Mouse (Mus musculus): ENCODE data around the gene Zc3h13. TPM values are rescaled to one million over a fixed set of nuclear protein-coding genes. Genes with fewer than 3 reads are reported as not detected.

The Zc3h13 gene
- polyA plus RNA-seq (2016; fragmentation: Nextera tagmentation; extraction: Ambion mirVana), result 22.8 and 24.2 TPM in 2 replicates

DNA sequence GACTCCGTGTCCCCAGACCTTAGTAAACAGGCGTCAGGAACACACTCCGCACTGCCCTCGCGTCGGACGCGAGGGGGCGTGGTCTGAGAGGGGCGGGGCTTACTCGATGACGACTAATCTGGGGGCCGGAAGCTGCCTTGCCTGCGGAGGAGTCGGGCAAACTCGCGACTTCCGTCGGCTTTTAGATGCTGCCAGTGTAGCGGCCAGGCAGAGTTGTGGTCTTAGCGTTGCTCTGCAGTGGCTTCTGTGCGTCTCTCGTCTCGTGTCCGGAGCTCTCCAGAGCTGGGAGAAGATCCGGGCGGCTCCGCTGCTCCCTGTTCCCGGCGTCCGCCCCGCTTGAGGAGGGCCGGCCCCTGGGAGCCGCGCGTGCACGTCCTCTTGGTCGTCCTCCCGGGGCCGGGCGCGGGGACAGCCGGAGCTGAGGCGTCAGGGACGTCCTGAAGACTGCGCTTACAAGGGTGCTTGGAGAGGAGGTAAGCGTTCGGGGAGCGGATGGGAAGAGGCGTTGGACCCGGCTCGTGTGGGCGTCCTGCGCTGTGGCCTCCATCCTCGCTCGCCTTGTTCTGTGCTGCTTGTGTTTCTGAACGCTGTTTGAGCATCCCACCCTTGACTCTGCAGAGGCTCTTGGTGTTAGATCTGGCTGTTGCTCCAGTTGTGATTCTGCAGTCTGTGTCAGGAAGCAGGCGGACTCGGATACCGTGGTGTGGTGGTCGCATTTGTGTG is at the start of gene Zc3h13:
Gene Zc3h13, plus strand, starts transcription at position 181 of the 723 bp plus-strand sequence.
- peak; percentile 99 for ATAC-seq (ENCODE audit: insufficient number of reproducible peaks, low FRiP score)
- under 1% methylated on average over 54 of the region's 61 CpGs for WGBS
- no peaks in the 10 kb centered on the region for H3K9me3 ChIP-seq (replicated peaks)
- 0 out of 2 replicates have a peak, but pooled peaks cover 1% of the 10 kb centered on the region for H3K27me3 ChIP-seq (replicated peaks)
- H3K36me3 ChIP-seq, result no peaks in the 10 kb centered on the region
- peak within 1 kb of the TSS; percentile 84 for H3K9ac ChIP-seq
- peak within 1 kb of the TSS; percentile 80 for H3K27ac ChIP-seq (ENCODE audit: poor library complexity, severe bottlenecking)
- 0 out of 2 replicates have a peak, but pooled peaks cover 5% of the 10 kb centered on the region for H3K4me1 ChIP-seq (replicated peaks)
- peak within 1 kb of the TSS; percentile 85 for H3K4me3 ChIP-seq
- peak within 1 kb of the TSS; percentile 88 for H3K4me2 ChIP-seq

DNA sequence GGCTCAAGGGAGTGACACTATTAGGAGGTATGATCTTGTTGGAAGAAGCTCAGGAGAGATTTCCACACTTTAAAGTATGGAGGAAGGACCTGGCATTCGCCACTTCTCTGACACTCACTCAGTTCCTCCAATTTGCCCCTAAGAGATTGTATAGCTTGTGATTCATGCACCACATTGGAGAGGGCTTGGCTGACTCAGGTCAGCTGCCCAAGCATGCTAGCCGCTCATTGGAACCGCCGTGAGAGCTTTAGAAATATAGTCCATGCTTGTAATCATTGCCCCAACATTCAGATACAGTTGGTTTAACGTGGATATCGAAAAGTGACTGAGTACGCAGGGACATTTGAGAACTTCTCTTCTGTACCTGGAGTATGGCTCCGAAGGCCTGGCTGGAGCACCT is 48.6 kb upstream of the Zc3h13 start:
- Histone ChIP-seq H3K4me3 (no peak overlapping the region), H3K9ac (no peak overlapping the region), H3K4me1 (replicated peaks) (no peaks in the 10 kb centered on the region), H3K36me3 (no peaks in the 10 kb centered on the region), H3K27ac (ENCODE audit: poor library complexity, severe bottlenecking) (no peak overlapping the region), H3K4me2 (no peak overlapping the region), H3K9me3 (replicated peaks) (no peaks in the 10 kb centered on the region), H3K27me3 (replicated peaks) (no peaks in the 10 kb centered on the region)
- ATAC-seq (ENCODE audit: insufficient number of reproducible peaks, low FRiP score), result no peak
- WGBS, result 86% methylated on average over 8 of the region's 8 CpGs

GRCm38 (mm10) chr14:75235955-75236635 is 48.1 kb upstream of the Zc3h13 start:
- no peak overlapping the region for H3K4me3 ChIP-seq
- no peaks in the 10 kb centered on the region for H3K9me3 ChIP-seq (replicated peaks)
- H3K4me2 ChIP-seq, result no peak overlapping the region
- WGBS, result 65% methylated on average over 9 of the region's 9 CpGs
- H3K9ac ChIP-seq, result no peak overlapping the region
- H3K27ac ChIP-seq (ENCODE audit: poor library complexity, severe bottlenecking), result no peak overlapping the region
- ATAC-seq (ENCODE audit: insufficient number of reproducible peaks, low FRiP score), result no peak
- H3K4me1 ChIP-seq (replicated peaks), result no peaks in the 10 kb centered on the region
- no peaks in the 10 kb centered on the region for H3K27me3 ChIP-seq (replicated peaks)
- no peaks in the 10 kb centered on the region for H3K36me3 ChIP-seq

DNA sequence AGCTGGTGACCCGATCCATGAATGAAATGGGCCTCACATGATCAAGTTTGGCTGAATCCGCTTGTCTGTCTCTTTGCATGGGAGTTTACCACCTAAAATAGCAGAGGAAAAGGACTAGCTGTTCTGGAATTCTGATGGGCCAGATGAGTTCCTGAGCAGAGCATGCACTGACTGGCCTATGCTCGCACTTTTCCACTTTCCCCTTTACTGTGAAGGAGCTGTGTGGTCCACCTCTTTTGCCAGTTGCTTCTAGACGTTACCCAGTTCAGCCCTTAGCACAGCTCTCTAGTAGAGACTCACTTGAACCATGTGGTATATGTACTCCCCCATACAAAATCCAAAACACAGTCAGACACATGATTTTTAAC is 47.6 kb upstream of the Zc3h13 start:
- H3K27ac ChIP-seq (ENCODE audit: poor library complexity, severe bottlenecking), result no peak overlapping the region
- no peak for ATAC-seq (ENCODE audit: insufficient number of reproducible peaks, low FRiP score)
- no peaks in the 10 kb centered on the region for H3K36me3 ChIP-seq
- no peaks in the 10 kb centered on the region for H3K27me3 ChIP-seq (replicated peaks)
- H3K4me2 ChIP-seq, result no peak overlapping the region
- no peaks in the 10 kb centered on the region for H3K9me3 ChIP-seq (replicated peaks)
- 82% methylated on average over 4 of the region's 4 CpGs for WGBS
- H3K4me1 ChIP-seq (replicated peaks), result no peaks in the 10 kb centered on the region
- no peak overlapping the region for H3K9ac ChIP-seq
- H3K4me3 ChIP-seq, result no peak overlapping the region

- Histone ChIP-seq H3K9me3 (replicated peaks) (no peaks in the 10 kb centered on the region), H3K36me3 (no peaks in the 10 kb centered on the region), H3K27me3 (replicated peaks) (no peaks in the 10 kb centered on the region), H3K4me3 (no peak overlapping the region), H3K9ac (no peak overlapping the region), H3K4me2 (no peak overlapping the region), H3K4me1 (replicated peaks) (no peaks in the 10 kb centered on the region), H3K27ac (ENCODE audit: poor library complexity, severe bottlenecking) (no peak overlapping the region)
- 77% methylated on average over 8 of the region's 8 CpGs for WGBS
- no peak for ATAC-seq (ENCODE audit: insufficient number of reproducible peaks, low FRiP score)
Measured at GRCm38 (mm10) chr14:75237096-75237495, 47.1 kb upstream of the Zc3h13 start.

GRCm38 (mm10) chr14:75238054-75238692 is 46.0 kb upstream of the Zc3h13 start:
- no peak overlapping the region for H3K9ac ChIP-seq
- no peaks in the 10 kb centered on the region for H3K27me3 ChIP-seq (replicated peaks)
- no peak overlapping the region for H3K4me2 ChIP-seq
- H3K36me3 ChIP-seq, result no peaks in the 10 kb centered on the region
- no peaks in the 10 kb centered on the region for H3K4me1 ChIP-seq (replicated peaks)
- 71% methylated on average over 6 of the region's 6 CpGs for WGBS
- no peak overlapping the region for H3K27ac ChIP-seq (ENCODE audit: poor library complexity, severe bottlenecking)
- no peak overlapping the region for H3K4me3 ChIP-seq
- ATAC-seq (ENCODE audit: insufficient number of reproducible peaks, low FRiP score), result peak; percentile 68; the same call in 1 of the 2 replicates
- H3K9me3 ChIP-seq (replicated peaks), result no peaks in the 10 kb centered on the region

- H3K27ac ChIP-seq (ENCODE audit: poor library complexity, severe bottlenecking), result no peak within 1 kb of the TSS
- H3K27me3 ChIP-seq (replicated peaks), result no peaks in the 10 kb centered on the region
- no peak within 1 kb of the TSS for H3K4me3 ChIP-seq
- H3K4me1 ChIP-seq (replicated peaks), result no peaks in the 10 kb centered on the region
- ATAC-seq (ENCODE audit: insufficient number of reproducible peaks, low FRiP score), result no peak
- no peaks in the 10 kb centered on the region for H3K36me3 ChIP-seq
- no peak within 1 kb of the TSS for H3K4me2 ChIP-seq
- WGBS, result 80% methylated on average over 5 of the region's 5 CpGs
- no peak within 1 kb of the TSS for H3K9ac ChIP-seq
- no peaks in the 10 kb centered on the region for H3K9me3 ChIP-seq (replicated peaks)
Measured at GRCm38 (mm10) chr14:75242087-75242486, 42.1 kb upstream of the Zc3h13 start, which contains the start of gene Cpb2. TSS of gene Cpb2 (plus strand) at chr14:75242287.

DNA sequence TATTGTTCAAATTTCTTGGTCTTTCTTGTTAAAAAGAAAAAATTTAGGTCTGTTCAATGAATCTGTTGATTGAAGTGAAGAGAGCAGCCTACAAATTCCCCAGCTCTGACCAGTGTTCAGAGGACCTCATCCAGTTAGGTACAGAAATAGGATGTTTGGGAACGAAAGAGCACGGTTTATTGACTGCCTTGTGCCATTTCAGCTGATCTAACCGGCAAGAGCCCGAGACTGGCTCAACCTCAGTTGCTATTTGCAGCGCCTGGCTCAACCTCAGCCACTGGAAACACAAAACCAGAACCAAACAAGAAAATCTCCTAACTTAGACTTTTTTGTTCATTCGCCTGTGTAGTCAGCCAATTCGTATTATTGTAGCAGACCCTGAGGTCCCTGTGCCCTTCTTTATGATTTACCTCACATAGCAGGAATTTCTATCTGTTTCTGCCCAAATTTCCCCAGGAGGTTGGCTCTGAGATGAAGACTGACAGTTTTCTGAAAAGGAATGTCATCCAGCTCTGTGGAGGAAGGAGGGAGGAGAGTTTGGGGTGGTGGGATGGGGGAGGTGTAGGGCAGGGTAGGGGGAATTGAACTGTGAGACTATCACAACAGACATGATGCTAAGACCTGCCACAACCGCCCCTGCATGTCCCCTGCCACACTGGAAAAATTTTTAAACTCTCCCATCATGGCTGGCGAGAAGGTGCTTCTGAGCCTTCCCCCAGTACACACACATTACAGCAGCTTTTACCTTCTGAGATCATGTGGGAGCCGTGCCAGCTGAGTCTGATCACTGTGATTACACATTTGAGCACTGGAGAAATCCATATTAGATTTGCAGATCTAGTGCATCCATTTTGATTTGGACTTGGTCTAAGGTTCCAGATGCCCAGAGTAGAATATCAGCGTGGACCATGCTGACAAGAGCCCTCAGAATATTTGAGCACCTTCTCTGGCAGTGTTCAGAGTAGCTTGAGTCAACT is 37.9 kb upstream of the Zc3h13 start:
- ATAC-seq (ENCODE audit: insufficient number of reproducible peaks, low FRiP score), result no peak
- H3K9ac ChIP-seq, result no peak overlapping the region
- no peaks in the 10 kb centered on the region for H3K9me3 ChIP-seq (replicated peaks)
- 70% methylated on average over 11 of the region's 11 CpGs for WGBS
- H3K4me1 ChIP-seq (replicated peaks), result no peaks in the 10 kb centered on the region
- no peaks in the 10 kb centered on the region for H3K27me3 ChIP-seq (replicated peaks)
- no peak overlapping the region for H3K4me2 ChIP-seq
- no peak overlapping the region for H3K27ac ChIP-seq (ENCODE audit: poor library complexity, severe bottlenecking)
- H3K4me3 ChIP-seq, result no peak overlapping the region
- no peaks in the 10 kb centered on the region for H3K36me3 ChIP-seq

DNA sequence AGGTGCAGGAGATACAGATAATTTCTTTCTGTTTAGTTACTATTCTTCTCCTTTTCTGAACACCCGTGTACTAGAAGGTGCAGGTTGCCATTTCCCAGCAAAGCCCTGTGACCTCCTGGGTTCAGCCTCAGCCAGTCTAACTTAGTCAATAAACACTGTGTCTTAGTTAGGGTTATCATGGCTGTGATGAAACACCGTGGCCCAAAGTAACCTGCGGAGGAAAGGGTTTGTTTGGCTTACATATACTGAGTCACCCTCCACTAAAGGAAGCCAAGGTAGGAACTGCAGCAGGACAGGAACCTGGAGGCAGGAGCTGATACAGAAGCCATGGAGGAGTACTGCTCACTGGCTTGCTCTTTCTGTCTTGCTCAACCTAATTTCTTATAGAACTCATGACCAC is 33.7 kb upstream of the Zc3h13 start:
- Histone ChIP-seq H3K9me3 (replicated peaks) (no peaks in the 10 kb centered on the region), H3K4me3 (no peak overlapping the region), H3K4me1 (replicated peaks) (no peaks in the 10 kb centered on the region), H3K36me3 (no peaks in the 10 kb centered on the region), H3K9ac (no peak overlapping the region), H3K27me3 (replicated peaks) (no peaks in the 10 kb centered on the region), H3K4me2 (no peak overlapping the region), H3K27ac (ENCODE audit: poor library complexity, severe bottlenecking) (no peak overlapping the region)
- ATAC-seq (ENCODE audit: insufficient number of reproducible peaks, low FRiP score), result no peak
- 71% methylated on average over 3 of the region's 3 CpGs for WGBS

DNA sequence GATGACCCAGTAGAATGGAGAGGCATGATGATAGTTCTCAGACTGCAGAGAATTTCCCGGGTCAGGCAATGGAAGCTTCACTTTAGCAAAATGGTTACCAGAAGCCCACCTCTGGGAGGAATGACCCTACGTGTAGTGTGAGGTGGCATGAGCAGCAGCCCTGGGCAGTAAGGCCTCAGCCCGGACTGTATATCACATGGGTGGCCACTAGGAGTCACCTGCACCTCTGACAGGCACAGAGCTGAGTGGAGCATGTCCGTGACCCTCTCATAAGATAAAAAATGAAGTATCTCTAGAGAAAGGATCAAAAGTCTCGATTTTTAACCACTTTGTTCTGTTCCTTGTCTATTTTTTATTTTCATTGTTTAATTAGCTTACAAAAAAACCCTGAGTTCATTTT is 27.7 kb upstream of the Zc3h13 start:
- H3K27me3 ChIP-seq (replicated peaks), result no peaks in the 10 kb centered on the region
- H3K4me2 ChIP-seq, result no peak overlapping the region
- no peak for ATAC-seq (ENCODE audit: insufficient number of reproducible peaks, low FRiP score)
- no peaks in the 10 kb centered on the region for H3K4me1 ChIP-seq (replicated peaks)
- H3K9me3 ChIP-seq (replicated peaks), result no peaks in the 10 kb centered on the region
- WGBS, result 40% methylated on average over 5 of the region's 5 CpGs
- no peak overlapping the region for H3K9ac ChIP-seq
- no peak overlapping the region for H3K27ac ChIP-seq (ENCODE audit: poor library complexity, severe bottlenecking)
- H3K4me3 ChIP-seq, result no peak overlapping the region
- no peaks in the 10 kb centered on the region for H3K36me3 ChIP-seq

Data from heart, embryonic 12.5 days (tissue).